Mouse (Mus musculus) midbrain, postnatal 0 days (tissue): ENCODE measurements around the gene Rnaseh2a. TPM values are rescaled to one million over a fixed set of nuclear protein-coding genes. Genes with fewer than 3 reads are reported as not detected.

Experiments
- ATAC-seq: fragments of 200-750 bp; cut with Nextera tagmentation; 2 replicates; pipeline ENCODE4 v1.8.0; 2017; ENCODE audit warnings: moderate number of reproducible peaks, mild to moderate bottlenecking, moderate TSS enrichment, moderate library complexity; ENCODE audit not compliant: low FRiP score
- DNase-seq: peaks from one replicate; pipeline ENCODE4 v3.0.0-alpha.2; 2015; ENCODE audit warnings: low spot score
- H3K27ac ChIP-seq: fragments of 300-500 bp; sonication (generic); 2 replicates; pipeline ENCODE4 v1.5.1; 2014; ENCODE audit warnings: low read depth, mild to moderate bottlenecking, low read length, mixed read lengths
- H3K27me3 ChIP-seq: fragments of 300-500 bp; sonication (generic); 2 replicates; pipeline ENCODE4 v1.6.1; 2014; ENCODE audit warnings: low read length, control low read depth, mixed read lengths; ENCODE audit not compliant: insufficient read depth
- H3K36me3 ChIP-seq: fragments of 300-500 bp; sonication (generic); 2 replicates; pipeline ENCODE4 v1.6.1; 2014; ENCODE audit warnings: low read length, control low read depth, mixed read lengths; ENCODE audit not compliant: insufficient read depth
- H3K4me1 ChIP-seq: fragments of 300-500 bp; sonication (generic); 2 replicates; pipeline ENCODE4 v1.6.1; 2014; ENCODE audit warnings: mild to moderate bottlenecking, control low read depth, antibody characterized with exemption, low read length, mixed read lengths; ENCODE audit not compliant: insufficient read depth
- H3K4me2 ChIP-seq: fragments of 300-500 bp; sonication (generic); 2 replicates; pipeline ENCODE4 v1.6.1; 2014; ENCODE audit warnings: low read depth, mild to moderate bottlenecking, low read length, mixed read lengths; ENCODE audit not compliant: poor library complexity, severe bottlenecking
- H3K4me3 ChIP-seq: fragments of 300-500 bp; sonication (generic); 2 replicates; pipeline ENCODE4 v1.5.1; 2014; ENCODE audit warnings: low read depth, mild to moderate bottlenecking, low read length, moderate library complexity
- H3K9ac ChIP-seq: fragments of 300-500 bp; sonication (generic); replicated peaks from 2 replicates; pipeline ENCODE4 v1.6.1; 2014; ENCODE audit warnings: mild to moderate bottlenecking, low read length, moderate library complexity, mixed read lengths; ENCODE audit not compliant: poor library complexity, severe bottlenecking
- H3K9me3 ChIP-seq: fragments of 300-500 bp; sonication (generic); 2 replicates; pipeline ENCODE4 v1.6.1; 2016; ENCODE audit warnings: low read length, control low read depth
- CTCF ChIP-seq: IDR thresholded peaks from 2 replicates; pipeline ENCODE4 v1.5.1; 2016; ENCODE audit warnings: antibody characterized with exemption, mild to moderate bottlenecking
- WGBS: fragments of 180-500 bp; shearing (Covaris S2); extraction: QIAGEN DNeasy Blood & Tissue Kit; methylation state at CpG from one replicate; pipeline ENCODE4 v1.1.7; 2014; 5-methylcytosine and 5-hydroxymethylcytosine counted together
- polyA plus RNA-seq: library from polyadenylated mRNA; unstranded; fragments of >200 nt; fragmentation: Nextera tagmentation; extraction: Ambion mirVana; gene quantifications from 2 replicates; pipeline ENCODE4 v1.2.1, GENCODE M21; 2015
- total RNA-seq: library from RNA; depleted of rRNA; stranded (reverse); fragments of >200 nt; gene quantifications from 2 replicates; pipeline ENCODE4 v1.2.3, GENCODE M21; 2014

The Rnaseh2a gene
- total and polyA plus RNA-seq, 2 experiments from 2014 or later: 36.5 to 48.9 TPM

DNA sequence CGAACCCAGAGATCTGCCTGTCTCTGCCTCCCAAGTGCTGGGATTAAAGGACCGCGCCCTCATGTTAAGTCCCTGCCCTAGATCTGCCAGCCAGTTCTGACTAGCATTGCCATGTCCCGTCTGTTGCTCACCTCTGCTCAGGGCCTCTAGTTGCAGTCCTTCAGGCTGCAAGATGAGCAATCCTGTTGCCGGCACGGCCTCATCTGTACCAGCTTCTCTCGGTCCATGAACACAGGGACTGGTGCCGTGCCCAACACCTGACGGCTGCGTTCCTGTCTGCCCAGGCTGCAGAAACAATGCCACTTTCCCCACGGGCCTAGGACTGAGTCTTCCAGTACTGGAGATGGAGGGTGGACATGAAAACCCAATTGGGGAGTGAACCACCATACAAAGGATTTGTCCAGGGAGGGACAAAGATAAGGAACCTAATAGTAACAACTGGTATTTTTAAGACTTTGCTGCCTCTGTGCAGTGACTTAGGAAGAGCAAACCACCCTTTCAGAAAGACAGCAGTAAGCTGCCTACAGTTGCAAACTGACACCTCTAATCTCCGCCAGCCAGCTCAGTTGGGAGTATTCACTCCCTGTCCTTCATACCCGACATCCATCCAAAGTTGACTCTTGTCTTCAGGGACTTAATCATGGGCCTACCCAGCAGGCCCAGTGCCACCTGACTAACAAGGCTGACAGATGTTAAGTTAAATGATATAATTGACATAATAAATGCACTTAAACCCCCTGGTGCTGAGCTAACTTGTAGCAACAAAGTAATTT, 1.8 kb downstream of the Rnaseh2a start:
- Histone ChIP-seq H3K4me1 (peaks cover 13% of the 10 kb centered on the region; the same call in 1 of the 2 replicates), H3K27me3 (no peaks in the 10 kb centered on the region), H3K36me3 (peaks cover 13% of the 10 kb centered on the region), H3K4me2 (no peak overlapping the region), H3K9ac (no peak overlapping the region), H3K4me3 (no peak overlapping the region), H3K9me3 (no peaks in the 10 kb centered on the region), H3K27ac (no peak overlapping the region)
- ATAC-seq (no peak), DNase-seq (no peak)
- WGBS: 88% methylated on average over 13 of the region's 13 CpGs
- TF ChIP-seq CTCF: no peak

DNA sequence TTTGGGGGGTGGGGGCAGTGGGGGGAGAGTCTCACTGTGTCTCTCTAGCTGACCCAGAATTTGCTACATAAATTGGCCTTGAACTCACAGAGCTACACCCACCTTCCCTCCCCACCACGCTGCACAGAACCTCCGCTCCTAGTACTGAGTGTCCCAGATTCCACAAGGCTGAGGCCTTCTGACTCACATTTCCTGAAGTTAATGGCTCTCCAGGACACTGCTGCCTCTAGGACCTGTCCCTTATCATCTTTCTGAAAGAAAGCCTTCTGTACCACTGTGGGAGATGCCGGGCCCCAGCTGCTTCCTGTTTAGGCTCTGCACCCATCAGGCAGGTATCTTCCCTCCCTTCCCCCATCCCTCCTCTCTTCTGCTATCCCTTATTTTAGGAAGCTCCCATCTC, 3.0 kb downstream of the Rnaseh2a start:
- Histone ChIP-seq H3K9me3 (no peaks in the 10 kb centered on the region), H3K4me2 (peak overlapping the region; percentile 91), H3K27ac (no peak overlapping the region), H3K36me3 (peaks cover 7% of the 10 kb centered on the region), H3K9ac (no peak overlapping the region), H3K27me3 (no peaks in the 10 kb centered on the region), H3K4me1 (peaks cover 13% of the 10 kb centered on the region; the same call in 1 of the 2 replicates), H3K4me3 (peak overlapping the region; percentile 59; the same call in 1 of the 2 replicates)
- no peak for DNase-seq
- WGBS: 65% methylated on average over 3 of the region's 3 CpGs
- TF ChIP-seq CTCF: no peak
- no peak for ATAC-seq

DNA sequence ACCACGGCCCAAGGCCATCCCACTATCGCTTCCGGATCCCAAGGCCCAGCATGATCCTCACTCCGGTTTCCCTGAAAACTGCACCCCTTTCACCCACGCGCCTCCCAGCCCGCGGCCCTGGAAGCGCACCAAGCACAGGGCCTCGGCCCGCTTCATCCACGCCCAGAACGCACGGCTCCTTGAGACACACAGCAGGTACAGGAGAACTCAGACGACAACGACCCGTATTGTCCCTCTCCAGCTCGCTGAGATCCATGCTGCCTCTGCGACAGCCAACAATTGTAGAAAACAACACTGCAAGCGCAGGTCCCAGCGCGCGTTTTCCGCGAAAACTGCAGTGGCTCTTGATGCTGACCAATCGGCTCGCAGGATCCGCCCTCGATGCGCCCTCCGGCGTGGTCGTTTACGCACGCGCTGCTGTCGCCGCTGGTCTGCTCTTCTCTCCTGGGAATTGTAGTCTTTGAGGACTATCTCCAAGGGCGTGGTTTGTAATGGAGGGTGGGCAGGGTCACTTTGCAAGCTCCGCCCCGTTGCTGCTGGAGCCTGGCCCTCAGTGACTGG, 3.8 kb downstream of the Rnaseh2a start:
- DNase-seq: peak; percentile 98
- peaks cover 10% of the 10 kb centered on the region; the same call in 1 of the 2 replicates for H3K4me1 ChIP-seq
- no peak for TF ChIP-seq CTCF
- H3K27ac ChIP-seq: no peak overlapping the region; the same call in 1 of the 2 replicates
- peak overlapping the region; percentile 59 for H3K4me3 ChIP-seq
- WGBS: under 1% methylated on average over 41 of the region's 41 CpGs
- ATAC-seq: peak; percentile 77
- H3K9ac ChIP-seq: peak overlapping the region; percentile 62
- H3K4me2 ChIP-seq: peak overlapping the region; percentile 91
- H3K27me3 ChIP-seq: no peaks in the 10 kb centered on the region
- no peaks in the 10 kb centered on the region for H3K9me3 ChIP-seq
- peaks cover under 1% of the 10 kb centered on the region for H3K36me3 ChIP-seq

DNA sequence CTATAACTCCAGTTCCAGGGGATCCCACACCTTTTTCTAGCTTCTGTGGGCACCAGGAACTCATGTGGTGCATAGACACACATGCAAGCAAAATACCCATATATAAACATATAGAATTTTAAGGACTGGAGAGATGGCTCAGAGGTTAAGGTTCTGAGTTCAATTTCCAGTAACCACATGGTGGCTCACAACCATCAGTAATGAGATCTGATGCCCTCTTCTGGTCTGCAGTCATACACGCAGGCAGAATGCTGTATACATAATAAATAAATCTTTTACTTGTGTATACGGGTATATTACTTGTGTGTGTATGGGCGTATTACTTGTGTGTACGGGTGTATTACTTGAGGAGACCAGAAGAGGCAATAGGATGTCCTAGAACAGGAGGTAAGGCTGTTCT, 5.6 kb downstream of the Rnaseh2a start:
- Histone ChIP-seq H3K9me3 (no peaks in the 10 kb centered on the region), H3K27ac (no peak overlapping the region), H3K4me2 (no peak overlapping the region), H3K27me3 (no peaks in the 10 kb centered on the region), H3K9ac (no peak overlapping the region), H3K4me3 (no peak overlapping the region), H3K36me3 (no peaks in the 10 kb centered on the region; the same call in 1 of the 2 replicates), H3K4me1 (peaks cover 6% of the 10 kb centered on the region; the same call in 1 of the 2 replicates)
- TF ChIP-seq CTCF: peak; percentile 39
- ATAC-seq (no peak), DNase-seq (no peak)
- 87% methylated on average over 4 of the region's 4 CpGs for WGBS

DNA sequence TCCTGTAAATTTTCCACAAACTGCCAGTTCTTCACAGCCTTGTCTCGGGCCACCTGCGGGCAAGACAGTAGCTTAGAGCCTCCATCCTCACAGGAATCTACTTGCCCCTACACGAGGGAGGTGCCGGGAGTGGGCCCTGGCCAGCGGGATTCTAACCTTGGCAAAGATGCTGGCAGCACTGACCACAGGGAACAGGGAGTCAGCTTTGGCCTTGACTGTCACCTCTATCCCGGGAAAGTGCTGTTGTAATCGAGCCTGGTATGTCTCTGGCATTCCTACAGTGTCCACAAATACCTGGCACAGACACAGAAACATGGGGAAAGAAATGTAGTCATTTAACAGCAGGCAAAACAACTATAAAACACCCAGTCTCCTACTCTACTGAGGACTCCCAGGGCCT, 9.8 kb downstream of the Rnaseh2a start:
- Histone ChIP-seq H3K27me3 (no peaks in the 10 kb centered on the region), H3K4me2 (no peak overlapping the region), H3K4me1 (no peaks in the 10 kb centered on the region), H3K4me3 (no peak overlapping the region), H3K9ac (no peak overlapping the region), H3K36me3 (peaks cover 6% of the 10 kb centered on the region; the same call in 1 of the 2 replicates), H3K9me3 (no peaks in the 10 kb centered on the region), H3K27ac (no peak overlapping the region)
- no peak for TF ChIP-seq CTCF
- 91% methylated on average over 7 of the region's 7 CpGs for WGBS
- no peak for ATAC-seq
- no peak for DNase-seq

DNA sequence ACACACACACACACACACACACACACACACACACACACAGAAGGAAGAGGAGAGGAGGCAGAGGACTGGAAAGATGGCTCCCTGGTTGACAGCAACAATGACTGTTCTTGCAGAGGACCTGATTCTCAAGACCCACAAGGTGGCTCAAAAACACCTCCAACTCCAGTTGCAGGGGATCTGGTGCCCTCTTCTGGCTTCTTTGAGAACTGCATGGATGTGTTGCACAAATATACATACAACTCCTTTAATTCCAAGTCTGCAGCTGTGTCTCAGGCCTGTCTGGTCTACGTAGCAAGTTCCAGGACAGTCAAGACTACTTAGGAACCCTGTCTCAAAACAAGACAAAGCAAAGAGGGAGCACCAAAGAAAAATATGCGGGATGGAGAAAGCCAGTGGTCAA, 12.8 kb downstream of the Rnaseh2a start:
- WGBS: 43% methylated on average over 2 of the region's 2 CpGs
- ATAC-seq (no peak), DNase-seq (peak; percentile 82)
- Histone ChIP-seq H3K36me3 (peaks cover 6% of the 10 kb centered on the region; the same call in 1 of the 2 replicates), H3K27me3 (no peaks in the 10 kb centered on the region; the same call in 1 of the 2 replicates), H3K9me3 (no peaks in the 10 kb centered on the region), H3K4me3 (no peak overlapping the region), H3K4me2 (no peak overlapping the region), H3K4me1 (no peaks in the 10 kb centered on the region), H3K27ac (no peak overlapping the region), H3K9ac (no peak overlapping the region)
- peak; percentile 93 for TF ChIP-seq CTCF
